Mouse (Mus musculus): ENCODE measurements at regions not wholly inside any gene's neighbourhood (a gene's known extent, or its start where the extent isn't known, plus 50 kb on each side); places are given as distances from the start of the nearest gene placed in this dataset.

DNA sequence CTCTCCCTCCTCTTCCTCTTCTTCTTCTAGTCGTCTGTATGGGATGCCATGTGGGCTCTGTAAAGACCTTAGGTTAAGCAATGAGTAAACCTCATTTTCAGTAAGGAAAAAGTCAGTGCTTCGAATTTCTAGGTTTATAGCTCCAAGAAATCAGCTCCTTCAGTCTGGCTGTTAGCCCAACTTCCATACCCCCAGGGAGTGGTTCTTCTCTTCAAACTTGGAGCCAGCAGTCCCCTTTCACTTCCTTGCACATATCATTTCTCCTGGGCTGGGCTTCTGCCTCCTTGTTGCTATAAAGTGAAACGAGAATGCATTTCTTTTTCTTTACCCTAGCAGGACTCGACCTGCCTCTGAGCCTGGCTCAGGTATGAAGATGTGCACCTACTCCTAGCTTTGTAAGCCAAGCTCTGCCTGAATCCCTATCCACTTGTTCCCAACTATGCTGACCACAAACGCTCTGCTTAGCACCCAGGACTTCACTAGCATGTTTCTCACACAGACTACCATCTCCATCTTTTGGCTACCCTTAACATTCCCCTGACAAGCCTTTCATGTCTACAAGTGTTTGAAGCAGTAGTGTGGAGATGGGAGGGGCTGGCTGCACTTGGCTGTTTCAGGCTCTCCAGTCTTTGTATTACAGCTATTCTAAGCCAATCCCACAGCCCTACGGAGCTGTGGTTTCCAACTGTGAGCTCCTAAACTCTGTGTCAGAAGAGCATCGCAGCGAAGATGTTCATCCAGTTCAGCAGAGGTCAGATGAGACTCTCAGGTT, 243.8 kb upstream of the Tprg start:
- WGBS, result 59% methylated on average over 8 of the region's 8 CpGs
- Histone ChIP-seq H3K4me3 (ENCODE audit: low read depth, low read length) (no peak overlapping the region), H3K4me1 (replicated peaks; ENCODE audit: control insufficient read depth, insufficient read depth, low read length) (no peaks in the 10 kb centered on the region), H3K27ac (ENCODE audit: low read depth, low read length) (no peak overlapping the region), H3K9me3 (ENCODE audit: control insufficient read depth, low read length) (no peaks in the 10 kb centered on the region), H3K9ac (ENCODE audit: low read depth, low read length) (no peak overlapping the region), H3K27me3 (ENCODE audit: control insufficient read depth, insufficient read depth, low read length) (no peaks in the 10 kb centered on the region), H3K36me3 (ENCODE audit: control insufficient read depth, insufficient read depth, low read length) (no peaks in the 10 kb centered on the region), H3K4me2 (replicated peaks; ENCODE audit: low read depth, low read length) (no peak overlapping the region)
- ATAC-seq (ENCODE audit: low FRiP score) (no peak), DNase-seq (ENCODE audit: low spot score) (no peak)

DNA sequence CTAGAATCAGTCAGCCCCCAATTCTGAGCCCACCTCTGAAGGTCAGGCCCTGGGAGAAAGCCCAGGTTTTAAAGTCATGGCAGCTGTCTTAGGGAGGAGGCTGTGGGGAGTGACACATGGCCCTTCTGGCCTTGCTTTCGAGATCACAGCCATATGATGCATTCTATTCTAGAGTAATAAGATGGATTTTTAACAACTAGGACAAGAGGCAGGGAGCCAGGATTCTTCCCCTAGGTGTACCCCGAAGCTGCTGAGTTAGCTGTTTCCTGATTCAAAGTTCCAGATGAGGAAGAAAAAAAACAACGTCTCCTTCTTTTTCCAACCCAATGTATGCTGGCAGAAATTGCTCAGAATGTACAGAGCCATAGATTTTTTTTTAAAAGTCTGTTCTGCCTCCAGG, 242.0 kb upstream of the Tprg start:
- 79% methylated on average over 3 of the region's 3 CpGs for WGBS
- DNase-seq (ENCODE audit: low spot score), result no peak

DNA sequence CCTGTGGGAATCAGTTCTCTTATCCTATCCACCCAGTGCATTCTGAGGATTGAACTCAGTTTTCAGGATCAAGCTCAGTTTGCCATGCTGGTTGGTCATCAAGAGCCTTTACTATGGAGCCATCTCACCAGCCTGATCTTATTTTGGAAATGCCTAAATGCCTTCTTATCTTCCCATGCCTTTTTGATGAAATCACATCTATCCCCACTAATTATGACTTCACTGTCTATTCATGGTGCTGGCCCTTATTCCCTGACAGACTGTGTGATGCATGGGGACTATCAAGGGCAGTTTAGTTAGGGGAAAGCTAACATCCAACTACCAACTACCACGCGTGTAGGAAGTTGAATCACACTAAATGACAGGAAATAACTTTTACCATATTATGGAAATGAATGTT, 238.9 kb upstream of the Tprg start:
- Histone ChIP-seq H3K9me3 (ENCODE audit: control insufficient read depth, low read length) (no peaks in the 10 kb centered on the region), H3K27me3 (ENCODE audit: control insufficient read depth, insufficient read depth, low read length) (no peaks in the 10 kb centered on the region), H3K36me3 (ENCODE audit: control insufficient read depth, insufficient read depth, low read length) (no peaks in the 10 kb centered on the region), H3K4me3 (ENCODE audit: low read depth, low read length) (no peak overlapping the region), H3K27ac (ENCODE audit: low read depth, low read length) (no peak overlapping the region), H3K4me2 (replicated peaks; ENCODE audit: low read depth, low read length) (no peak overlapping the region), H3K4me1 (replicated peaks; ENCODE audit: control insufficient read depth, insufficient read depth, low read length) (no peaks in the 10 kb centered on the region), H3K9ac (ENCODE audit: low read depth, low read length) (no peak overlapping the region)
- no peak for DNase-seq (ENCODE audit: low spot score)
- no peak for ATAC-seq (ENCODE audit: low FRiP score)
- WGBS, result 92% methylated on average over 2 of the region's 2 CpGs

More for the DNA sequence above, 242.0 kb upstream of the Tprg start:
- no peak overlapping the region for H3K4me3 ChIP-seq (ENCODE audit: low read depth, low read length)
- no peak overlapping the region for H3K27ac ChIP-seq (ENCODE audit: low read depth, low read length)
- no peaks in the 10 kb centered on the region for H3K4me1 ChIP-seq (replicated peaks; ENCODE audit: control insufficient read depth, insufficient read depth, low read length)
- H3K9me3 ChIP-seq (ENCODE audit: control insufficient read depth, low read length), result no peaks in the 10 kb centered on the region
- H3K9ac ChIP-seq (ENCODE audit: low read depth, low read length), result no peak overlapping the region
- H3K36me3 ChIP-seq (ENCODE audit: control insufficient read depth, insufficient read depth, low read length), result no peaks in the 10 kb centered on the region
- H3K27me3 ChIP-seq (ENCODE audit: control insufficient read depth, insufficient read depth, low read length), result no peaks in the 10 kb centered on the region
- H3K4me2 ChIP-seq (replicated peaks; ENCODE audit: low read depth, low read length), result no peak overlapping the region
- no peak for ATAC-seq (ENCODE audit: low FRiP score)

DNA sequence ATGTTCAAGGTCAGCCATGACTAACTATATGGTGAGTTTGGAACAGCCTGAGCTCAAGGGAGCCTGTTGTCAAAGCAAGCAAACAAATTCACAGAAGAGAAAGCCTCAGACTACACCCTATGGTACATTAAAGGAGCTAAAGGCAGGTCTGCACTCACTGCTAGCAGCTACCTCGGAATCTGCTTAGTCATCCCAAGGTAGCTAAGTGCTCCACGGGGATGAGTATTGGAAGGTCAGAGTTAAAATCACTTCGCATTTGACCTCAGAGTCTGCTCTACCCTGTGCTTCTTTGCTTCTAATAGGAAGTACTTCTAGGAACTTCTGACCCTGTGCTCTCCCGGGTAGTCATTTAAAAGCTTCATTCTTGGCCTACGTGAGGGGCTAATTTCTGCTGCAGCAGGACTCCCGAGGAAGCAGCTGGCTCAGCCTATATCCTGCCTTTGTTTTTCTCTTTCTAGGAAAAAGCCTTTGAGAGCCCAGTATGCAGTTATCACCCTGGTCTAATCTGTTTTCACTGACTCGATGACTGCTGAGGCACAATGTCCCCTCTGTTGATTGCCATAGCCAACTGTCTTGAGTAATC, 236.6 kb upstream of the Tprg start:
- WGBS, result 60% methylated on average over 7 of the region's 7 CpGs
- no peaks in the 10 kb centered on the region for H3K4me1 ChIP-seq (replicated peaks; ENCODE audit: control insufficient read depth, insufficient read depth, low read length)
- no peak overlapping the region for H3K4me2 ChIP-seq (replicated peaks; ENCODE audit: low read depth, low read length)
- no peak overlapping the region for H3K27ac ChIP-seq (ENCODE audit: low read depth, low read length)
- H3K4me3 ChIP-seq (ENCODE audit: low read depth, low read length), result no peak overlapping the region
- no peaks in the 10 kb centered on the region for H3K9me3 ChIP-seq (ENCODE audit: control insufficient read depth, low read length)
- no peaks in the 10 kb centered on the region for H3K36me3 ChIP-seq (ENCODE audit: control insufficient read depth, insufficient read depth, low read length)
- no peak overlapping the region for H3K9ac ChIP-seq (ENCODE audit: low read depth, low read length)
- DNase-seq (ENCODE audit: low spot score) (no peak), ATAC-seq (ENCODE audit: low FRiP score) (no peak)
- H3K27me3 ChIP-seq (ENCODE audit: control insufficient read depth, insufficient read depth, low read length), result no peaks in the 10 kb centered on the region

DNA sequence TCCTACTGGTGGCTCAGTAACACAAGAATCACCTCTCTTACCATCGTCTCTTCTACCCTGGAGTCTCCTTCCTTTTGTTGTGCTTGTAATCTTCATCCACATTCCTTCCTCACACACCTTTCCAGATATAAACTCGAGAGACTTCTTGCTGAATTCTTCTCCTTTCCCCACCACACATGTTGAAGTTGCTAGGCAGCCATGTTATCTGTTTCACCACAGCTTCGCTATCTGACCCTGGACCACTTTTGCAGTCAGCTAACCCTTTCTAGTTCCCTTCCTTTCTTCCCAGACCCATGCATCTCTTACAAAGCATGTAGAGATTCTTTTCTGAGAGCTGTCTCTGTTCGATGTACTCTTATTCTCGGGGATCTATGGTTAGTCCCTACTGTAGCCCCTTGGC, 235.6 kb upstream of the Tprg start:
- Histone ChIP-seq H3K4me1 (replicated peaks; ENCODE audit: control insufficient read depth, insufficient read depth, low read length) (no peaks in the 10 kb centered on the region), H3K4me3 (ENCODE audit: low read depth, low read length) (no peak overlapping the region), H3K9me3 (ENCODE audit: control insufficient read depth, low read length) (no peaks in the 10 kb centered on the region), H3K27me3 (ENCODE audit: control insufficient read depth, insufficient read depth, low read length) (no peaks in the 10 kb centered on the region), H3K4me2 (replicated peaks; ENCODE audit: low read depth, low read length) (no peak overlapping the region), H3K9ac (ENCODE audit: low read depth, low read length) (no peak overlapping the region), H3K27ac (ENCODE audit: low read depth, low read length) (no peak overlapping the region), H3K36me3 (ENCODE audit: control insufficient read depth, insufficient read depth, low read length) (no peaks in the 10 kb centered on the region)
- DNase-seq (ENCODE audit: low spot score) (no peak), ATAC-seq (ENCODE audit: low FRiP score) (no peak)
- WGBS, result 88% methylated on average over 5 of the region's 5 CpGs

DNA sequence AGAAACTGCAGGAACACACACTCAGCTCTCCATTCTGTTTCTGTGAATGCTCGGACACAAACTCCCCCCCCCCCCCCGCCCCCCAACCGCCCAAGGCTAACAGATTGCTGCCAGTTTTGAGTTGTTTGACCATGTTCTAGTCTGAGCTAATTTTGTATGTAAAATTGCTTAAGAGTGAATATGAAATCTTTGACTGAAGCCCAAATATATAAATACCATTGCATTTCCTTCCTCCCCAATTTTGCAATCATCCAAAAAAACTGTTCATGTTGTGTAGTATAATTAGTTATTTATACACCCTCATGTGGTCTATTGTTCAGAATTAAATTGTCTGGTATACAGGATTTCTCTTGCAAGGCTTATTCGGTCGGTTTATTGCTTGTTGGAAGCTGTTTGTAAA, 234.2 kb upstream of the Tprg start:
- Histone ChIP-seq H3K4me2 (replicated peaks; ENCODE audit: low read depth, low read length) (no peak overlapping the region), H3K4me1 (replicated peaks; ENCODE audit: control insufficient read depth, insufficient read depth, low read length) (no peaks in the 10 kb centered on the region), H3K4me3 (ENCODE audit: low read depth, low read length) (no peak overlapping the region), H3K27ac (ENCODE audit: low read depth, low read length) (no peak overlapping the region), H3K9me3 (ENCODE audit: control insufficient read depth, low read length) (no peaks in the 10 kb centered on the region), H3K27me3 (ENCODE audit: control insufficient read depth, insufficient read depth, low read length) (no peaks in the 10 kb centered on the region), H3K9ac (ENCODE audit: low read depth, low read length) (no peak overlapping the region), H3K36me3 (ENCODE audit: control insufficient read depth, insufficient read depth, low read length) (no peaks in the 10 kb centered on the region)
- no peak for ATAC-seq (ENCODE audit: low FRiP score)
- no peak for DNase-seq (ENCODE audit: low spot score)
- 84% methylated on average over 5 of the region's 5 CpGs for WGBS

DNA sequence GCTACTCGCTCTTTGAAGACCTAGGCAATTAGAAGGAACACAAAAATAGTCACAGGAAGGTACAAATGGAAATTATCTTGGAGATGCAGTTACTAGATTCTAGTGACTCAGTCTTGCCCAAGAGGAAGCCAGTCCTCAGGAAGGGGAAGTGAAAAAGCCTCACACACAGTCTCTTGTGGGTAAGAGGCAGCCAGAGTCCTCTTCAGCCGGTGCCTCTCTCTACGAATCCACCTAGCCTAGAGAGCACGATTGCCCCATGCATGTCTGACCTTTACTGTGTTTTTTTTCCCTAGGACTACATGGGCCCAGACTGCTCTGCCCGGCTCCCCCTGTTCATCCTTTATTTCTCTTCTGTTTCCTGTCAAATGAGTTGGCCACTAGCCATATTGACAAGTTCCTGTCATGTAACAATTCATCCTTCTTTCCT, 233.7 kb upstream of the Tprg start:
- H3K36me3 ChIP-seq (ENCODE audit: control insufficient read depth, insufficient read depth, low read length), result no peaks in the 10 kb centered on the region
- no peak overlapping the region for H3K4me3 ChIP-seq (ENCODE audit: low read depth, low read length)
- H3K4me2 ChIP-seq (replicated peaks; ENCODE audit: low read depth, low read length), result no peak overlapping the region
- H3K9me3 ChIP-seq (ENCODE audit: control insufficient read depth, low read length), result no peaks in the 10 kb centered on the region
- no peaks in the 10 kb centered on the region for H3K4me1 ChIP-seq (replicated peaks; ENCODE audit: control insufficient read depth, insufficient read depth, low read length)
- no peak overlapping the region for H3K27ac ChIP-seq (ENCODE audit: low read depth, low read length)
- ATAC-seq (ENCODE audit: low FRiP score) (no peak), DNase-seq (ENCODE audit: low spot score) (no peak)
- H3K9ac ChIP-seq (ENCODE audit: low read depth, low read length), result no peak overlapping the region
- whole genome bisulfite sequencing, result 79% methylated on average over 5 of the region's 5 CpGs
- 0 out of 2 replicates have a peak, but pooled peaks cover 2% of the 10 kb centered on the region for H3K27me3 ChIP-seq (ENCODE audit: control insufficient read depth, insufficient read depth, low read length)

DNA sequence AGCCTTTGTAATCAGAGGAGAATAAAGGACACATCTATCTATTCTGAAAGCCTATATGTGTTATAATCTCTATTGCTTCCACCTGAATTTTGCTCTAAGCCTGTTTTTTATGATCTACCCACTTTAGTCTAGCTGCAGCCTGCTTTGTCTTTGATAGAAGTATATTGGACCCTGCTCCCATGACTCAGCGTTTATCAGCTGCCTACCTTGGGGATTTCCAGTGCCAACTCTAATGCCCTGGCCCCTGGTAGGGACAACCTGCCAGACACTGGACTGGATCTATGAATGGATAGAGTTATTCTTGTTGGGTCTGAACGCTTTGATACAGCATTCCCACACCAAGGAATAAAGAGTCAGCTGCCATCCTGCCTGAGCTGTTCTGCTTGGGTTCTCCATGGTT, 232.3 kb upstream of the Tprg start:
- H3K9ac ChIP-seq (ENCODE audit: low read depth, low read length), result no peak overlapping the region
- ATAC-seq (ENCODE audit: low FRiP score), result no peak
- 0 out of 2 replicates have a peak, but pooled peaks cover 2% of the 10 kb centered on the region for H3K27me3 ChIP-seq (ENCODE audit: control insufficient read depth, insufficient read depth, low read length)
- no peak overlapping the region for H3K4me3 ChIP-seq (ENCODE audit: low read depth, low read length)
- no peaks in the 10 kb centered on the region for H3K9me3 ChIP-seq (ENCODE audit: control insufficient read depth, low read length)
- H3K36me3 ChIP-seq (ENCODE audit: control insufficient read depth, insufficient read depth, low read length), result no peaks in the 10 kb centered on the region
- DNase-seq (ENCODE audit: low spot score), result no peak
- WGBS, result 90% methylated on average over 2 of the region's 2 CpGs
- no peak overlapping the region for H3K4me2 ChIP-seq (replicated peaks; ENCODE audit: low read depth, low read length)
- H3K27ac ChIP-seq (ENCODE audit: low read depth, low read length), result no peak overlapping the region
- no peaks in the 10 kb centered on the region; the same call in 1 of the 2 replicates for H3K4me1 ChIP-seq (replicated peaks; ENCODE audit: control insufficient read depth, insufficient read depth, low read length)

DNA sequence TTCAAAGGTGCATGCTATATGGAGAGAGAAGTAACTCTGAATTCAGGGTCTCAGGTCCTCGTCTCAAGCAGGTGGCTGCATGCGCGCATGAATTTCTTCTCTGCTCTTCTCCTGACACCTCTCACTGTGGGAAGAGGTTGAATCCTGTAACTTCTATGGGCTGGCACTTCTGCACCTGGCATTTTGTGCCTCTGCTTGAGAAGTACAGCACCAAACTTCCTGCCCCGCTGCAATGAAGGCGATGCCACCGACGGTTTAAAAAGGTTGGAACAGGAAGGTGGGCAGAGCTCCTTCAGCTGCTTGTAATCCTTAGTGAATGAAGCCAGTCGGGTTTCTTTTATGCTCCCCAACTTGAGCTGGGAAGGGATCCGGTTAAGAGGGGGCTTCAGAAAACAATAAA, 231.2 kb upstream of the Tprg start:
- Histone ChIP-seq H3K9me3 (ENCODE audit: control insufficient read depth, low read length) (no peaks in the 10 kb centered on the region), H3K4me2 (replicated peaks; ENCODE audit: low read depth, low read length) (no peak overlapping the region), H3K27ac (ENCODE audit: low read depth, low read length) (no peak overlapping the region), H3K4me1 (replicated peaks; ENCODE audit: control insufficient read depth, insufficient read depth, low read length) (no peaks in the 10 kb centered on the region; the same call in 1 of the 2 replicates), H3K27me3 (ENCODE audit: control insufficient read depth, insufficient read depth, low read length) (0 out of 2 replicates have a peak, but pooled peaks cover 2% of the 10 kb centered on the region), H3K4me3 (ENCODE audit: low read depth, low read length) (no peak overlapping the region), H3K36me3 (ENCODE audit: control insufficient read depth, insufficient read depth, low read length) (no peaks in the 10 kb centered on the region), H3K9ac (ENCODE audit: low read depth, low read length) (no peak overlapping the region)
- WGBS, result 77% methylated on average over 9 of the region's 9 CpGs
- no peak for DNase-seq (ENCODE audit: low spot score)
- no peak for ATAC-seq (ENCODE audit: low FRiP score)
